Mouse (Mus musculus) ovary, adult 10 weeks (tissue): ENCODE data around the gene Ubn1. TPM values are rescaled to one million over a fixed set of nuclear protein-coding genes. Genes with fewer than 3 reads are reported as not detected.

Experiments
- polyA plus RNA-seq: library from polyadenylated mRNA; stranded (reverse); fragments of 350-450 nt; fragmentation: Illumina TruSeq; extraction: RNeasy Lipid Tissue Mini Kit (QIAGEN cat#74804); gene quantifications from one replicate; pipeline ENCODE4 v1.2.3, GENCODE M21; 2014

Ubn1 gene
- polyA plus RNA-seq, result 35.1 TPM

DNA sequence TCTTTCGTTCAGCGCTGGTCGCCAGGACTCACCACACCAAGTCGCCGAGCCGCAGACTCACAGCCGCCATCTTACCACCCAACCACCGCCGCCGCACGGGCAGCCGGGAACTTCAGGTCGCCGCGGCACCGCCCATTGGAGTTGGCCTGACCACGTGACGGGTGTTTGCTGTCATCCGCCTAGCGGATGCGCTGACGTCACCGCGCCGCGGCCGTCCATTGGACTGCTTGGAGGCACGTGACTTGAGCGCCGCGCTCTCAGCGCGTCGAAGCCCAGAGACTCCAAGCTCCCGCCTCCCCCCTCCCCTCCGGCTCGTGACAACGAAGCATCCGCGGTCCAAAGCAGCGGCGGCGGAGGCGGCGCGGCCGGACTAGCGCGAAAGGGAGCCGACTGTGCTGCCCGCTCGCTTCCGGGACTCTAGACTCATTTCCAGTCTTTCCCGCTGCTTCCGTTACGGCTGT, at the start of gene Ubn1, which contains the start of gene Glyr1:
TSS of gene Ubn1 (plus strand) at position 284 of the 461 bp plus-strand sequence.
TSS of gene Glyr1 (minus strand) at position 90 of the 461 bp plus-strand sequence.

DNA sequence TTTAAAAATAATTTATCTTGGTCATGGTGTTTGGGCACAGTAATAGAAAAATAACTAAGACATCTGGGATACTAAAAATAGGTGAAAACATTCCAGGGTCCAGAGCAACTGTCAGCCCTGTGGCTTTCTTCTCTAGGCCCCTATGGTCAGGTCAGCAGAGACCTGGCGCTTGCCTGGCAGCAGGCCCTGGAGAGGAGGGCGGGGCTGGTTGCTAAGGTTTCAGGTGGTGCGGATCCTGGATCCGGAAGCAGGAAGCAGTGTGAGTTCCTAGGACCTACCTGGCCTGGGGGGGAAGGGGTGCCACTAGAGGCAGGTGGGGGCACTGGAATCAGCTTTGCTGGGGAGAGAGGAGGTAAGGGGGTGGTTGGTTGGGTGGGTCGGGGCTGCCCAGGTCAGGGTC, 42.8 kb upstream of the Ubn1 start, which contains the start of gene Smim22:
TSS of gene Smim22 (plus strand) at position 222 of the 400 bp plus-strand sequence.

DNA sequence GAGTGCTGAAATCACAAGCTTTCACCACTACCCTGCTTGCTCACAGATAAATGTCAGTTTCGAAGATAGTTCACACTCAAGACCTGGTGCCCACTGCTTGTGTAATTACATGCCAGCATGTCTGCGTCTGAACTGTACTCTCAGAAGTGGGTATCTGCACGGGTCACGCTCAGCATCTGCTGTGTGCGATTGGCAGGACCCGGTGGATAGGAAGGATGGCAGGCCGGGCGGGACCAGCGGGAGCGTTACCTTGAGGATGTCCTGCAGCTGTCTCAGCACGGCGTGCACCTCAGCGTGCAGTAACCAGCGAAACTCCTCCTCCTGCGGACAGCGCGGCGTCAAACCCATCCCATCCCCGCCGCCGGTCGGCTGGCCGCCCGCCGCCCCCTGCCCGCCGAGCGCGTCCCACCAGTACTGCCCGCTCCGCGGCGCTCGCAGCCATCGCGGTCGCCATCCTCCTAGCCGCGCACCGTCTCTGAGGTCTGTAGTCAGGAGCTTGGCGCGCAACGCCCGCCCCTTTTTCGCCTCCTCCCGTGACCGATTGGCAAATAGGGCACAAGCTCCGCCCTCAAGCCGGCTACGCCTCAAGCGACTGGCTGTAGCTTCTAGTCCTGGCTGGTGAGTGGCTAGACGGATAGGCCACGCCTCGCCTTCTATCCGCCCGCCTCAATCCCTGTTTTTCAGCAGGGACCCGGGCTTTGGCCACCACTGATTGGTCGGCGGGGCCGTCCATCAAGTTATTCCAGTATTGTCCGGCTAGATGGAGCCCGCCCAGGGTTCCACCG, 36.6 kb upstream of the Ubn1 start, which contains the start of gene Rogdi:
TSS of gene Rogdi (minus strand) at position 500 of the 785 bp plus-strand sequence.

DNA sequence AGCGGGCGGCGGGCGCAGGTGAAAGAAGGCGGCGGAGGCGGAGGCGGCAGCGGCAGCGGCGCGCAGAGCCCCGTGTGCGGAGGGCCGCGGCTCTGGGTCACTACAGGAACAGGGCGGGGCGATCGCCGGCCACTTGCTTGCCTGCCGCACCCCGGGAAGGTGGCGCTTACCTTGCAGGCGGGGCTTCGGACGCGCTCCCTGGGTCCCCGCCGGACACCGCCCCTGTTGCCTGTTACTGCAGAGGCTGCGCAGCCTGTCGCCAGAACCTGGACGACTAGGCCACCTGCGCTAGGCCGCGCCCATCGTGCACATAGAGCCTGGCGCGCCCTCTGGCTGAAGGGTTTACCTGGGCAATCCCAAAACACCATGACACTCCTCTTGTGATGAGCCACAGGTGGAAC, 82.5 kb downstream of the Ubn1 start, which contains the start of gene Ppl:
TSS of gene Ppl (minus strand) at position 21 of the 401 bp plus-strand sequence.

Other genes starting within 250 kb of the Ubn1 start
- 1.4 TPM for gene 4930562C15Rik, start 214.6 kb upstream of the Ubn1 start, polyA plus RNA-seq
- 0.40 TPM for gene Ubald1, start 169.7 kb upstream of the Ubn1 start, polyA plus RNA-seq
- 8.6 TPM for gene Mgrn1, start 163.8 kb upstream of the Ubn1 start, polyA plus RNA-seq
- 5.8 TPM for gene Nudt16l1, start 111.3 kb upstream of the Ubn1 start, polyA plus RNA-seq
- gene Anks3, start 85.9 kb upstream of the Ubn1 start, polyA plus RNA-seq, result 4.7 TPM
- gene Sept12, start 52.2 kb upstream of the Ubn1 start, polyA plus RNA-seq, result not detected
- gene Smim22, start 42.8 kb upstream of the Ubn1 start, polyA plus RNA-seq, result not detected
- 0.86 TPM for gene Rogdi, start 36.5 kb upstream of the Ubn1 start, polyA plus RNA-seq
- 75.1 TPM for gene Glyr1, start 194 bp upstream of the Ubn1 start, polyA plus RNA-seq
- 1.8 TPM for gene Ppl, start 82.4 kb downstream of the Ubn1 start, polyA plus RNA-seq
- not detected for gene Sec14l5, start 97.1 kb downstream of the Ubn1 start, polyA plus RNA-seq
- gene Nagpa, start 154.0 kb downstream of the Ubn1 start, polyA plus RNA-seq, result not detected
- 1.3 TPM for gene AU021092, start 172.2 kb downstream of the Ubn1 start, polyA plus RNA-seq
- gene Alg1, start 183.6 kb downstream of the Ubn1 start, polyA plus RNA-seq, result 0.26 TPM
- 5.4 TPM for gene Eef2kmt, start 205.9 kb downstream of the Ubn1 start, polyA plus RNA-seq